Mouse (Mus musculus) yolk sac, embryonic 10.5 days (tissue): ENCODE measurements around the gene Hoxd10.

Source experiments
- DNase-seq: peaks from one replicate; pipeline ENCODE4 v3.0.0-alpha.2; 2017; ENCODE audit warnings: low spot score

The Hoxd10 gene

GRCm38 (mm10) chr2:74731799-74732512, 40.2 kb downstream of the Hoxd10 start:
- DNase-seq: no peak

GRCm38 (mm10) chr2:74732513-74733316, 41.0 kb downstream of the Hoxd10 start:
- no peak for DNase-seq

- peak; percentile 3 for DNase-seq
Observed at GRCm38 (mm10) chr2:74733317-74733661, 41.6 kb downstream of the Hoxd10 start.

- peak; percentile 1 for DNase-seq
Observed at GRCm38 (mm10) chr2:74733765-74734164, 42.0 kb downstream of the Hoxd10 start.

GRCm38 (mm10) chr2:74734451-74734850, 42.7 kb downstream of the Hoxd10 start:
- peak; percentile 47 for DNase-seq

- no peak for DNase-seq
Observed at GRCm38 (mm10) chr2:74734996-74735811, 43.5 kb downstream of the Hoxd10 start.

GRCm38 (mm10) chr2:74735851-74736687, 44.3 kb downstream of the Hoxd10 start:
- peak; percentile 27 for DNase-seq

- DNase-seq: peak; percentile 2
Observed at GRCm38 (mm10) chr2:74736688-74737577, 45.2 kb downstream of the Hoxd10 start.

- peak; percentile 7 for DNase-seq
Observed at GRCm38 (mm10) chr2:74737578-74738070, 45.9 kb downstream of the Hoxd10 start.

- DNase-seq: peak; percentile 37
Observed at GRCm38 (mm10) chr2:74738623-74739475, 47.1 kb downstream of the Hoxd10 start.

- DNase-seq: no peak
Observed at GRCm38 (mm10) chr2:74739476-74739800, 47.7 kb downstream of the Hoxd10 start.

GRCm38 (mm10) chr2:74739869-74740268, 48.1 kb downstream of the Hoxd10 start:
- peak; percentile 2 for DNase-seq

- peak; percentile 23 for DNase-seq
Observed at GRCm38 (mm10) chr2:74740311-74741091, 48.8 kb downstream of the Hoxd10 start.

GRCm38 (mm10) chr2:74741252-74741978, 49.7 kb downstream of the Hoxd10 start:
- DNase-seq: peak; percentile 9

- DNase-seq: no peak
Observed at GRCm38 (mm10) chr2:74741979-74742277, 50.2 kb downstream of the Hoxd10 start.
